9 mouse cellular contexts compared by ENCODE assay signal in genomic region chr15:81042276-81042931, GRCm38 (mm10).
DNase-seq lines count a peak whose midpoint lies in the region; ATAC-seq and TF ChIP-seq lines count a peak whose summit lies in the region.
"Had no signal": no experiment of that assay in that cellular context is flagged by ENCODE, and none has a peak within 500 bp of the region (broad histone marks: within the 10 kb centered on the region; RNA-seq: fewer than 3 reads in every experiment).

No protein-coding gene starts in this region.

- no peak overlapping the region for H3K4me2 ChIP-seq in kidney, embryonic 14.5 days (replicated peaks; ENCODE audit: low read depth, low read length)
- H3K4me2 ChIP-seq: heart, embryonic 13.5 days had no signal

- peak; percentile 42; the same call in 1 of the 2 replicates for TF ChIP-seq CTCF in testis, adult 2 months (IDR thresholded peaks at IDR 0.05; ENCODE audit: control insufficient read depth, insufficient read depth, insufficient replicate concordance, low read depth, low read length)

- H3K27ac ChIP-seq in testis, adult 2 months (ENCODE audit: control insufficient read depth, insufficient read depth, low read depth, low read length), result no peak overlapping the region
- 0 out of 2 replicates have a peak overlapping the region, but pooled peaks have one; percentile 9 for H3K27ac ChIP-seq in kidney, embryonic 14.5 days (ENCODE audit: low read depth, low read length)
- H3K27ac ChIP-seq: heart, embryonic 13.5 days had no signal

- WGBS in kidney, embryonic 14.5 days, result 50% methylated on average over 13 of the region's 13 CpGs

- peak; percentile 77 for DNase-seq in adrenal gland, postnatal 14 days
- DNase-seq in adrenal gland, postnatal 4 days (ENCODE audit: low spot score in 2 of 2), result no peak
- no peak for DNase-seq in testis, postnatal 14 days (ENCODE audit: low spot score)
- peak; percentile 77 for DNase-seq in naive thymus-derived CD4-positive, alpha-beta T cell, adult 2 months (ENCODE audit: low read depth)
- DNase-seq in left cerebral cortex, postnatal 4 days, result no peak
- DNase-seq in neural tube, embryonic 10.5 days (ENCODE audit: extremely low spot score, low spot score), result no peak

- ATAC-seq in kidney, embryonic 14.5 days (ENCODE audit: low FRiP score, low TSS enrichment), result 0 out of 2 replicates have a peak, but pooled peaks have one; percentile 30

- H3K9ac ChIP-seq in kidney, embryonic 14.5 days (ENCODE audit: low read depth, low read length), result no peak overlapping the region
- H3K9ac ChIP-seq: heart, embryonic 13.5 days had no signal

- H3K36me3 ChIP-seq in testis, adult 2 months (ENCODE audit: control insufficient read depth, insufficient read depth, low read length), result no peaks in the 10 kb centered on the region
- H3K36me3 ChIP-seq in kidney, embryonic 14.5 days (ENCODE audit: control insufficient read depth, insufficient read depth, low read length), result no peaks in the 10 kb centered on the region

- H3K4me1 ChIP-seq in testis, adult 2 months (ENCODE audit: control insufficient read depth, insufficient read depth, low read length), result peaks cover 4% of the 10 kb centered on the region
- peaks cover 19% of the 10 kb centered on the region for H3K4me1 ChIP-seq in kidney, embryonic 14.5 days (ENCODE audit: control insufficient read depth, insufficient read depth, low read length)

- H3K9me3 ChIP-seq in kidney, embryonic 14.5 days (ENCODE audit: control insufficient read depth, low read length), result no peaks in the 10 kb centered on the region
- H3K9me3 ChIP-seq: heart, embryonic 13.5 days had no signal

- no peaks in the 10 kb centered on the region for H3K27me3 ChIP-seq in testis, adult 2 months (ENCODE audit: control insufficient read depth, insufficient read depth, low read length)
- H3K27me3 ChIP-seq in kidney, embryonic 14.5 days (ENCODE audit: control insufficient read depth, insufficient read depth, low read length), result no peaks in the 10 kb centered on the region
- H3K27me3 ChIP-seq: heart, embryonic 13.5 days had no signal

- no peak overlapping the region for H3K4me3 ChIP-seq in testis, adult 2 months (ENCODE audit: control insufficient read depth, low read depth, low read length)
- no peak overlapping the region for H3K4me3 ChIP-seq in kidney, embryonic 14.5 days (ENCODE audit: low read length)
- H3K4me3 ChIP-seq: heart, embryonic 13.5 days had no signal

- intact Hi-C loops in left cerebral cortex, postnatal 4 days (cut with DNase I), result no loop called here

- no peak for TF ChIP-seq POLR2A in testis, adult 2 months (IDR thresholded peaks at IDR 0.05; ENCODE audit: control insufficient read depth, low read depth, low read length)

Comparison
In these comparisons a context has a peak if more than half of its experiments do, and no peak if none do; other contexts are left out.
1. DNase-seq: peak in adrenal gland, postnatal 14 days (single experiment) and naive thymus-derived CD4-positive, alpha-beta T cell, adult 2 months (single experiment); none in adrenal gland, postnatal 4 days (0 of 2), testis, postnatal 14 days (single experiment), left cerebral cortex, postnatal 4 days (single experiment) and neural tube, embryonic 10.5 days (single experiment).